Mouse (Mus musculus): ENCODE measurements around the gene Rnf150. TPM values are rescaled to one million over a fixed set of nuclear protein-coding genes. Genes with fewer than 3 reads are reported as not detected.

Rnf150 gene
- polyA plus RNA-seq, 1 experiment from 2014 or later, result 2.4 TPM

DNA sequence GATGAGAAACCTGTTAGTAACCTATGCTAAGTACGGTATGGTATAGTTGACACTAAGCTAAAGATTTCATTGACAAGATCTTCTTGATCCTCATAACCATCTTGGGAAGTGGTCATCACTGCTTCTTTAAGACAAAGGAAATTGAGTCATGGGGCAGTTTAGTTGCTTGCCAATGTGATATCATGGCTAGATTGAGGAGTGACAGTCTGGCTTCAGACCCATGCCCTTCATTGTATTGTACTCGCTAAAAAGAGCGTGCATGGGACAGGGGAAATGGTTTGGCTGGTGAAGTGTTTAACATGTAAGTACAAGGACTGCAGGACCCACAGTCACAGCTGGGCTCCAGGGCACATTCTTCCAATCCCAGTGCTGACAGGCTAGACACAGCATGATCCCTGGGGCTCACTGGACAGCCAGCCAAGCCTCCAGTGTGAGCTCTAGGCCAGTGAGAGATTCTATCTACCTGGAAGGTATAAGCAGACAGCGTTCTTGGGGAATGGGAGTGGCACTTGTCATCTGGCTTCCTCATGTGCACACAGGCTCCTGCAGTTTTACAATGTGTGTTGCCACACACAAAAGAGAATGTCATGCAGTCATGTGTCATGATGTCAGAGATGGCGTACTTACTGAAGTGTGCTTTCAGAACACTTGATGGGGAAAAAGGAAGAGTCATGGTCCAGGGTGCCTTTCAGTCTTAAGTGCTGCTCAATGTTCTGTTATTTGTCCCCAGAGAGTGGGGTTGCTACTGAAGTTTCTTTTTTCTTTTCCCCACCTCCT lies 54.6 kb downstream of the Rnf150 start:
- H3K27me3 ChIP-seq (ENCODE audit: control insufficient read depth, insufficient read depth, low read length), result no peaks in the 10 kb centered on the region
- no peaks in the 10 kb centered on the region for H3K36me3 ChIP-seq (ENCODE audit: control insufficient read depth, insufficient read depth, low read length)
- H3K4me2 ChIP-seq (replicated peaks; ENCODE audit: low read depth, low read length), result no peak overlapping the region
- H3K9ac ChIP-seq (ENCODE audit: low read depth, low read length), result no peak overlapping the region
- no peaks in the 10 kb centered on the region for H3K4me1 ChIP-seq (replicated peaks; ENCODE audit: control insufficient read depth, insufficient read depth, low read length)
- ATAC-seq (ENCODE audit: low FRiP score) (no peak), DNase-seq (ENCODE audit: low spot score) (no peak)
- no peak overlapping the region for H3K4me3 ChIP-seq (ENCODE audit: low read depth, low read length)
- H3K27ac ChIP-seq (ENCODE audit: low read depth, low read length), result no peak overlapping the region
- WGBS, result 69% methylated on average over 5 of the region's 5 CpGs
- H3K9me3 ChIP-seq (ENCODE audit: control insufficient read depth, low read length), result no peaks in the 10 kb centered on the region

DNA sequence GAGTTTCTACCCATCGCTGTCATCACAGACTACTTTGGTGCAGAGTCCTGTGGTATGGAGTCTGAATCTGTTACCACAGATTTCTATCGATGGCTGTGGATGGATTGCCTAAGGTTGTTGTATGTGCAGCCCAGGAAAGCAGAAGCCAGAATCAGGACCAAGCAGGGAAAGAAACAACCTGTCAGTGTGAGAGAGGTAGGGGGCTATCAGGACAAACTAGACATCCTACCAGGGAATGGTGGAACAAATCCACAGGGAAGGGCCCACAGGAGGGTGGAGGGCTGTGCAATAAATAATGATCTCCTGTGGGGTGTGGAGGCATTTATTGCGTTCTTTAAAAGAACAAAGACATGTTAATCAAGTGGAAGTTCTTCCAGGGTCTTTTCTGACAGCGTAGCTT lies 56.5 kb downstream of the Rnf150 start:
- ATAC-seq (ENCODE audit: low FRiP score), result peak; percentile 22; the same call in 1 of the 2 replicates
- H3K36me3 ChIP-seq (ENCODE audit: control insufficient read depth, insufficient read depth, low read length), result no peaks in the 10 kb centered on the region
- H3K4me1 ChIP-seq (replicated peaks; ENCODE audit: control insufficient read depth, insufficient read depth, low read length), result no peaks in the 10 kb centered on the region
- DNase-seq (ENCODE audit: low spot score), result no peak
- no peak overlapping the region for H3K4me2 ChIP-seq (replicated peaks; ENCODE audit: low read depth, low read length)
- no peak overlapping the region for H3K4me3 ChIP-seq (ENCODE audit: low read depth, low read length)
- H3K27me3 ChIP-seq (ENCODE audit: control insufficient read depth, insufficient read depth, low read length), result no peaks in the 10 kb centered on the region
- H3K9ac ChIP-seq (ENCODE audit: low read depth, low read length), result no peak overlapping the region
- WGBS, result 64% methylated on average over 4 of the region's 4 CpGs
- H3K9me3 ChIP-seq (ENCODE audit: control insufficient read depth, low read length), result no peaks in the 10 kb centered on the region
- no peak overlapping the region for H3K27ac ChIP-seq (ENCODE audit: low read depth, low read length)

DNA sequence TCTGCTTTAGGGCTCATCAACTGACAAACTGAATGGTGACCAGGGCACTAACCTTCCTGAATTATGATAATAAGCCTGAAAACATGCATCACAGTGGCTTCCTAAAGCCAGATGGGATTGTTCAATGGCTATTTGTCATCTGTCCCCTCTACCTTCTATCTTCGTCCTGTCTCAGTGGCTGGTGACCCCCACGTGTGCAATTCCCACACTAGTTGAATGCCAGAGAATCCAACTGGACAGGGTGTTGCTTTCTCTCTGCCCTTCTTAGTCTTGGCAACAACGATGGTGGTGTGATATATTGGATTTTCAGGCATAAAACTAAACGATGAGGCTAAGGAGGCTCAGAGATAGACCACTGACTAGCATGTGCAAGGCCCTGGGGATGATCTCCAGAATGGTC lies 57.0 kb downstream of the Rnf150 start:
- Histone ChIP-seq H3K4me3 (ENCODE audit: low read depth, low read length) (no peak overlapping the region), H3K36me3 (ENCODE audit: control insufficient read depth, insufficient read depth, low read length) (no peaks in the 10 kb centered on the region), H3K27me3 (ENCODE audit: control insufficient read depth, insufficient read depth, low read length) (no peaks in the 10 kb centered on the region), H3K9ac (ENCODE audit: low read depth, low read length) (no peak overlapping the region), H3K27ac (ENCODE audit: low read depth, low read length) (no peak overlapping the region), H3K4me1 (replicated peaks; ENCODE audit: control insufficient read depth, insufficient read depth, low read length) (no peaks in the 10 kb centered on the region), H3K4me2 (replicated peaks; ENCODE audit: low read depth, low read length) (no peak overlapping the region), H3K9me3 (ENCODE audit: control insufficient read depth, low read length) (no peaks in the 10 kb centered on the region)
- DNase-seq (ENCODE audit: low spot score) (no peak), ATAC-seq (ENCODE audit: low FRiP score) (peak; percentile 59; the same call in 1 of the 2 replicates)
- 55% methylated on average over 4 of the region's 4 CpGs for WGBS

DNA sequence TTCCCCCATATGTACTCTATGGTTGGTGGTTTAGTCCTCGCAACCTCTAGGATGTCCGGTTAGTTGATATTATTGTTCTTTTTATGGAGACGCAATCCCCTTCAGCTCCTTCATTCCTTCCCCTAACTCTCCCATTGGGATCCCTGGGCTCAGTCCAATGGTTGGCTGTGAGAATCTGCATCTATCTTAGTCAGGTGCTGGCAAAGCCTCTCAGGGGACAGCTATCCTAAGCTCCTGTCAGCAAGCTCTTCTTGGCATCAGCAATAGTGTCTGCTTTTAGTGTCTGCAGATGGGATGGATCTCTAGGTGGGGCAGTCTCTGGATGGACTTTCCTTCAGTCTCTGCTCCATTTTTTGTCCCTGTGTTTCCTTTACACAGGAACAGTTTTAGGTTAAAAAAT lies 62.1 kb downstream of the Rnf150 start:
- 94% methylated on average over 3 of the region's 3 CpGs for WGBS

DNA sequence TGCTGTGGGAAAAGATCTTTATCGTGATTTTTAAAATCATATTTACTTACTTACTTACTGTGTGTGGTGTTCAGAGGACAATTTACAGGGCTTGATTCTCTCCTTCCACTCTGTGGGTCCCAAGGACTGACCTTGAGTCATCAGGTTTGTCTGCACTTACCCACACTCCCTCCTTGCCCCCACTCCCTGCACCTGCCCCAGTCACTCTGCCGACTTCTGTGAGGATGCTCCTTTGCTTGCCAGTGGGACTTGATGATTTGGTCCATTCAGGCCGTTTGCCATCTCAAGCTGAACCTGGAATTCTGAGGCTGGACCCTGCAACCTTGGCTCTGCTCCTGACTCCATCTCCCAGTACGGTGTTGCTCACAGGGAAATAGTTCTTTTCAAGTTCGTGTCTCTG lies 63.4 kb downstream of the Rnf150 start:
- H3K27me3 ChIP-seq (ENCODE audit: control insufficient read depth, insufficient read depth, low read length), result no peaks in the 10 kb centered on the region
- no peak for ATAC-seq (ENCODE audit: low FRiP score)

More for the DNA sequence above, 62.1 kb downstream of the Rnf150 start:
- Histone ChIP-seq H3K9me3 (ENCODE audit: control insufficient read depth, low read length) (no peaks in the 10 kb centered on the region), H3K4me1 (replicated peaks; ENCODE audit: control insufficient read depth, insufficient read depth, low read length) (no peaks in the 10 kb centered on the region), H3K9ac (ENCODE audit: low read depth, low read length) (no peak overlapping the region), H3K36me3 (ENCODE audit: control insufficient read depth, insufficient read depth, low read length) (no peaks in the 10 kb centered on the region), H3K4me2 (replicated peaks; ENCODE audit: low read depth, low read length) (no peak overlapping the region), H3K27ac (ENCODE audit: low read depth, low read length) (no peak overlapping the region), H3K27me3 (ENCODE audit: control insufficient read depth, insufficient read depth, low read length) (no peaks in the 10 kb centered on the region), H3K4me3 (ENCODE audit: low read depth, low read length) (no peak overlapping the region)
- DNase-seq (ENCODE audit: low spot score) (no peak), ATAC-seq (ENCODE audit: low FRiP score) (no peak)

DNA sequence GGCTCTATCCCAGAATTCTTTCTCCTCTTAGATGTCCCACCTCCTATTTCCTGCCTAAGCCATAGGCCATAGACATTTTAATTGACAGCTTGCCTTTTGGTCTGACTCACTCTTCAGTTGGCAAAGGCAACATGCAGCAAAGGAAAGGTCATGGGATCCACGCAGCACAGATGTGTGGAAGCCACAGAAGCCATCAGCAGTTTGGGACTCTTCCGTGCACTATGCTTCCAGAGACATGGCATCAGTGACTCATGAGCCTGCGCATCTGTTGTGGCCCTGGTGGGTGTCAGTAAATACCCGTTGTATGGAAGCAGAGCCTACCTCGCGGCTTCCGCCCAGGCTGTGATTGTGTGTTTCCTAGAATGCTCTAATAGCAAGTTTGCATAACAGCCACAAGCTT lies 68.4 kb downstream of the Rnf150 start:
- H3K4me1 ChIP-seq (replicated peaks; ENCODE audit: control insufficient read depth, insufficient read depth, low read length), result no peaks in the 10 kb centered on the region
- H3K9ac ChIP-seq (ENCODE audit: low read depth, low read length), result no peak overlapping the region
- H3K4me2 ChIP-seq (replicated peaks; ENCODE audit: low read depth, low read length), result no peak overlapping the region
- no peaks in the 10 kb centered on the region for H3K9me3 ChIP-seq (ENCODE audit: control insufficient read depth, low read length)
- no peaks in the 10 kb centered on the region for H3K27me3 ChIP-seq (ENCODE audit: control insufficient read depth, insufficient read depth, low read length)
- no peaks in the 10 kb centered on the region for H3K36me3 ChIP-seq (ENCODE audit: control insufficient read depth, insufficient read depth, low read length)
- DNase-seq (ENCODE audit: low spot score) (no peak), ATAC-seq (ENCODE audit: low FRiP score) (no peak)
- H3K27ac ChIP-seq (ENCODE audit: low read depth, low read length), result no peak overlapping the region
- no peak overlapping the region for H3K4me3 ChIP-seq (ENCODE audit: low read depth, low read length)
- WGBS, result 93% methylated on average over 7 of the region's 7 CpGs

More for the DNA sequence above, 63.4 kb downstream of the Rnf150 start:
- no peak overlapping the region for H3K4me2 ChIP-seq (replicated peaks; ENCODE audit: low read depth, low read length)
- DNase-seq (ENCODE audit: low spot score), result no peak
- no peaks in the 10 kb centered on the region for H3K36me3 ChIP-seq (ENCODE audit: control insufficient read depth, insufficient read depth, low read length)
- no peak overlapping the region for H3K27ac ChIP-seq (ENCODE audit: low read depth, low read length)
- no peak overlapping the region for H3K4me3 ChIP-seq (ENCODE audit: low read depth, low read length)
- H3K9ac ChIP-seq (ENCODE audit: low read depth, low read length), result no peak overlapping the region
- 82% methylated on average over 5 of the region's 5 CpGs for WGBS
- no peaks in the 10 kb centered on the region for H3K9me3 ChIP-seq (ENCODE audit: control insufficient read depth, low read length)
- no peaks in the 10 kb centered on the region for H3K4me1 ChIP-seq (replicated peaks; ENCODE audit: control insufficient read depth, insufficient read depth, low read length)

DNA sequence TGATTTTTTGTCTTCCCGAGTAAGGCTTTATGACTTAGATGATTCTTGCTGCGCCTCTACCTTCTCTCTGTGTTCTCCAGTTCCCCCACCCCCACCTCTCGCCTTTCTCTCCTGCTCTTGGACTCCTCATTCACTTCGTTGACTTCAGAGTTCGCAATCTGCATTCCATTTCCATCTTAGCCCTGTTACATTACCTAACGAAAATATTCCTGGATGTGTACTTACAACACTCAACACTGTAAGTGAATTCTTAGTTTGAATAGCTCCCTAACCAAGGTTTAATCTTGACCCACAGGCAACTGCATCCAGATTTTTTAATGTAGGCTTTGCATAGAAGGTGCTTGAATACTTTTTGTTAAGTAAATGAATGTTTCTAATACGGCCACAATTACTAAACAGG lies 73.0 kb downstream of the Rnf150 start:
- Histone ChIP-seq H3K4me3 (ENCODE audit: low read depth, low read length) (no peak overlapping the region), H3K4me2 (replicated peaks; ENCODE audit: low read depth, low read length) (no peak overlapping the region), H3K27ac (ENCODE audit: low read depth, low read length) (no peak overlapping the region), H3K9me3 (ENCODE audit: control insufficient read depth, low read length) (no peaks in the 10 kb centered on the region), H3K9ac (ENCODE audit: low read depth, low read length) (no peak overlapping the region), H3K4me1 (replicated peaks; ENCODE audit: control insufficient read depth, insufficient read depth, low read length) (no peaks in the 10 kb centered on the region), H3K36me3 (ENCODE audit: control insufficient read depth, insufficient read depth, low read length) (no peaks in the 10 kb centered on the region), H3K27me3 (ENCODE audit: control insufficient read depth, insufficient read depth, low read length) (no peaks in the 10 kb centered on the region)
- 88% methylated on average over 7 of the region's 7 CpGs for WGBS
- ATAC-seq (ENCODE audit: low FRiP score) (no peak), DNase-seq (ENCODE audit: low spot score) (no peak)

DNA sequence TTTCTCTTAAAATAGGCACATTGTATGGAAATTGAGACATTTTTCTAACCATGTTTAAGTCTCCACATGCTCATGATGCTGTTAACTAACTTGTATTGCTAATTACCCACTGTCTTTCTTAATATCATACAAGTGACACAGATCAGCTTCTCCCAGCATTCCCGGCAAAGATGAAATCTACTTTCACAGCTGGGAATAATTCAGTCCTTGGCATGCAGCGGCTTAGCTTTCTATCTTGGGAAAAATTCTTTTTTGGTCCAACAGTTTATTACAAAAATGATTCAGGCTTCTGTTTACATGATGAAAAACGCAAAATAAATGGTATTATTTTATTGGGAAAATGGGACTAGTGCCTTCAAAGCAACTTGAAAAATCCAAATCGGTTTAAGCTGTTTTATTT lies 73.7 kb downstream of the Rnf150 start:
- H3K27me3 ChIP-seq (ENCODE audit: control insufficient read depth, insufficient read depth, low read length), result no peaks in the 10 kb centered on the region
- DNase-seq (ENCODE audit: low spot score) (no peak), ATAC-seq (ENCODE audit: low FRiP score) (no peak)
- H3K4me3 ChIP-seq (ENCODE audit: low read depth, low read length), result no peak overlapping the region
- no peaks in the 10 kb centered on the region for H3K9me3 ChIP-seq (ENCODE audit: control insufficient read depth, low read length)
- no peak overlapping the region for H3K27ac ChIP-seq (ENCODE audit: low read depth, low read length)
- no peak overlapping the region for H3K4me2 ChIP-seq (replicated peaks; ENCODE audit: low read depth, low read length)
- WGBS, result 85% methylated on average over 4 of the region's 4 CpGs
- H3K4me1 ChIP-seq (replicated peaks; ENCODE audit: control insufficient read depth, insufficient read depth, low read length), result no peaks in the 10 kb centered on the region
- H3K36me3 ChIP-seq (ENCODE audit: control insufficient read depth, insufficient read depth, low read length), result no peaks in the 10 kb centered on the region
- no peak overlapping the region for H3K9ac ChIP-seq (ENCODE audit: low read depth, low read length)

DNA sequence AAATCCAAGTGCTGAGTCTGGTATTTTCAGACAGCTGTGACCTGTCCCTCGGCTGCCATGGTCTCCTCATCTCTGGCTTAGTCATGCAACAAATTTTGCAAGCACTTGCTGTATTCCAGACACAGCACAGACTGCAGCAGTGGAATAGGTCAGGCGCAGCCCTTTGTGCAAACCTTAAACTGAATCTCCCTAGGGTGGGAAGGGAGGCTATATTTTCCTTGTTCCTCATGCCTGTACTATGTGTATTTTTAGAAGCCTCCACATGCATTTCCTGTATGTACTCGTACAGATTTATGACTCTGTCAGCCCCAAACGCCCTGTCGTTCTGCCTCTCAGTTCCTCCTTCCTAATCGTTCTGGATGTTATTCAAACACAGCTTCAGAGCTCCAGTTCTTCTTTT lies 76.8 kb downstream of the Rnf150 start:
- Histone ChIP-seq H3K36me3 (ENCODE audit: control insufficient read depth, insufficient read depth, low read length) (no peaks in the 10 kb centered on the region), H3K27me3 (ENCODE audit: control insufficient read depth, insufficient read depth, low read length) (no peaks in the 10 kb centered on the region), H3K4me2 (replicated peaks; ENCODE audit: low read depth, low read length) (no peak overlapping the region), H3K27ac (ENCODE audit: low read depth, low read length) (no peak overlapping the region), H3K4me1 (replicated peaks; ENCODE audit: control insufficient read depth, insufficient read depth, low read length) (no peaks in the 10 kb centered on the region), H3K4me3 (ENCODE audit: low read depth, low read length) (no peak overlapping the region), H3K9ac (ENCODE audit: low read depth, low read length) (no peak overlapping the region), H3K9me3 (ENCODE audit: control insufficient read depth, low read length) (no peaks in the 10 kb centered on the region)
- 53% methylated on average over 6 of the region's 6 CpGs for WGBS
- DNase-seq (ENCODE audit: low spot score) (no peak), ATAC-seq (ENCODE audit: low FRiP score) (no peak)

Measured in hindbrain, embryonic 11.5 days (tissue).